19 mouse cellular contexts compared by ENCODE assay signal in the genomic region with DNA sequence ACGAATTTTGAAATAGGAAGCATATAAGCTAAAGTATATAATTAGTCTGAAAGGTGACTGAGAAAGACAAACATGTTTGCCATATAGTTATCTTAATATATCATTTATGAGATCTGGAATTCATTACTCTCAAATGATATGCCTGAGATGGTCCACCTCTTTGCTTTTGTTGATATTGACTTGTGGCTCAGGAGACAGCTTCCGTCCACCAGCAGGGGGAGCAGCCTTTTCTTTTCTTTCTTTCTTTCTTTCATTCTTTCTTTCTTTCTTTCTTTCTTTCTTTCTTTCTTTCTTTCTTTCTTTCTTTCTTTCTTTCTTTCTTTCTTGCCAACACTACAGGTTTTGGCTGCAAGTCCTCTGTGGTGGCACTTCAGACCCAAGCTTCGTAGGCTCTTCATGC. TPM values are rescaled to one million over a fixed set of nuclear protein-coding genes. Genes with fewer than 3 reads are reported as not detected.
DNase-seq lines count a peak whose midpoint lies in the region; TF ChIP-seq lines count a peak whose summit lies in the region.
"Had no signal": no experiment of that assay in that cellular context is flagged by ENCODE, and none has a peak within 500 bp of the region (broad histone marks: within the 10 kb centered on the region; RNA-seq: fewer than 3 reads in every experiment).

No protein-coding gene starts in this region.

- peaks cover 8% of the 10 kb centered on the region for H3K9me3 ChIP-seq in E14TG2a.4 (ENCODE audit: low read length)
- H3K9me3 ChIP-seq: heart, embryonic 13.5 days; limb, embryonic 12.5 days; neural tube, embryonic 15.5 days; stomach, embryonic 15.5 days had no signal

- no peak overlapping the region for H3K27ac ChIP-seq in cerebellum, adult 2 months (ENCODE audit: insufficient read depth, low read length)
- no peak overlapping the region for H3K27ac ChIP-seq in layer of hippocampus, adult 2 months
- H3K27ac ChIP-seq in cortical plate, adult 2 months (ENCODE audit: insufficient read depth, low read length), result no peak overlapping the region
- H3K27ac ChIP-seq: heart, embryonic 13.5 days; limb, embryonic 12.5 days; neural tube, embryonic 15.5 days; stomach, embryonic 15.5 days had no signal

- no peak for TF ChIP-seq POLR2A in cerebellum, adult 2 months (IDR thresholded peaks at IDR 0.05; ENCODE audit: borderline replicate concordance, insufficient read depth, low read length)
- TF ChIP-seq POLR2A in cortical plate, adult 2 months (IDR thresholded peaks at IDR 0.05; ENCODE audit: extremely low read depth, insufficient read depth, low read length), result no peak

- WGBS in cerebellum, adult 2 months, result 91% methylated on average over 3 of the region's 3 CpGs

- DNase-seq in cerebellum, adult 2 months, result no peak
- no peak for DNase-seq in cerebellum, adult 11 months
- no peak for DNase-seq in layer of hippocampus, adult 2 months (ENCODE audit: low spot score in 2 of 2)
- no peak for DNase-seq in layer of hippocampus, adult 11-12 months (ENCODE audit: low spot score)
- no peak for DNase-seq in ovary, postnatal 10 days (ENCODE audit: low spot score)
- DNase-seq in frontal cortex, postnatal 25 days (ENCODE audit: low spot score in 2 of 2), result no peak
- DNase-seq: adrenal gland, adult 2 months; cerebellum, adult 9-11 months; embryo, embryonic 11 days; gastrocnemius, postnatal 14 days; kidney, adult 11 months; kidney, postnatal 4 days; spleen, adult 18-20 months had no signal

- H3K4me3 ChIP-seq in cerebellum, adult 2 months (replicated peaks; ENCODE audit: insufficient read depth, low read depth, low read length), result no peak overlapping the region
- no peak overlapping the region for H3K4me3 ChIP-seq in layer of hippocampus, adult 2 months
- no peak overlapping the region for H3K4me3 ChIP-seq in E14TG2a.4 (replicated peaks; ENCODE audit: low read length)
- H3K4me3 ChIP-seq in cortical plate, adult 2 months (ENCODE audit: insufficient read depth, low read length), result no peak overlapping the region
- H3K4me3 ChIP-seq: heart, embryonic 13.5 days; limb, embryonic 12.5 days; neural tube, embryonic 15.5 days; stomach, embryonic 15.5 days had no signal

- peak; percentile 31; the same call in 1 of the 2 replicates for TF ChIP-seq CTCF in cerebellum, adult 2 months (IDR thresholded peaks at IDR 0.05; ENCODE audit: borderline replicate concordance, insufficient read depth, low read depth, low read length)
- TF ChIP-seq CTCF in layer of hippocampus, adult 2 months (conservative IDR thresholded peaks at IDR 0.05), result peak; percentile 74
- peak; percentile 35 for TF ChIP-seq CTCF in E14TG2a.4 (conservative IDR thresholded peaks at IDR 0.05; ENCODE audit: low read length)
- TF ChIP-seq CTCF in cortical plate, adult 2 months (IDR thresholded peaks at IDR 0.05; ENCODE audit: extremely low read depth, insufficient read depth, low read length), result peak; percentile 25; the same call in 1 of the 2 replicates

- H3K4me1 ChIP-seq in cerebellum, adult 2 months (ENCODE audit: control insufficient read depth, insufficient read depth, low read length), result no peaks in the 10 kb centered on the region
- no peaks in the 10 kb centered on the region for H3K4me1 ChIP-seq in E14TG2a.4 (replicated peaks; ENCODE audit: low read depth, low read length)
- H3K4me1 ChIP-seq in cortical plate, adult 2 months (ENCODE audit: control insufficient read depth, insufficient read depth, low read length), result no peaks in the 10 kb centered on the region
- H3K4me1 ChIP-seq: heart, embryonic 13.5 days; limb, embryonic 12.5 days; neural tube, embryonic 15.5 days; stomach, embryonic 15.5 days had no signal

- no peaks in the 10 kb centered on the region for H3K36me3 ChIP-seq in E14TG2a.4 (ENCODE audit: insufficient read depth, low read length)
- H3K36me3 ChIP-seq: heart, embryonic 13.5 days; limb, embryonic 12.5 days; neural tube, embryonic 15.5 days; stomach, embryonic 15.5 days had no signal

- no peaks in the 10 kb centered on the region for H3K27me3 ChIP-seq in cerebellum, adult 2 months (ENCODE audit: control insufficient read depth, insufficient read depth, low read length)
- H3K27me3 ChIP-seq in E14TG2a.4 (ENCODE audit: insufficient read depth, low read length), result no peaks in the 10 kb centered on the region
- H3K27me3 ChIP-seq: heart, embryonic 13.5 days; limb, embryonic 12.5 days; neural tube, embryonic 15.5 days; stomach, embryonic 15.5 days had no signal

RNA-seq across cellular contexts. Expression of a gene that starts 16.7 kb away (rescaled TPM):
- polyA plus RNA-seq in cerebellum, adult 2 months (2012; rRNA removed), result 23.0 and 24.3 TPM in 2 replicates
- total RNA-seq in layer of hippocampus, adult 2 months (2021), result 10 to 100 TPM; 30.9 to 34.2 TPM
- polyA plus RNA-seq in cortical plate, adult 2 months (2012; rRNA removed), result 20.3 and 21.7 TPM in 2 replicates

RNA-seq across cellular contexts. Expression of a gene that starts 45.4 kb away (rescaled TPM):
- 4.8 and 5.5 TPM in 2 replicates for polyA plus RNA-seq in cerebellum, adult 2 months (2012; rRNA removed)
- 10 to 100 TPM in 1 of 2 experiments, 1 to 10 TPM in 1; 8.1 to 10.1 TPM for total RNA-seq in layer of hippocampus, adult 2 months (2021)
- polyA plus RNA-seq in cortical plate, adult 2 months (2012; rRNA removed), result 3.6 and 3.9 TPM in 2 replicates
